Mouse (Mus musculus) ES-E14 (cell line): ENCODE measurements around the gene Sntb2. TPM values are rescaled to one million over a fixed set of nuclear protein-coding genes. Genes with fewer than 3 reads are reported as not detected.

Experiments
- DNase-seq: peaks from one replicate; pipeline ENCODE4 v3.0.0-alpha.2; 2013; ENCODE audit warnings: low read depth, low spot score
- H3K27ac ChIP-seq: 2 replicates; pipeline ENCODE4 v1.5.1; 2012; ENCODE audit warnings: low read depth, mild to moderate bottlenecking, low read length, moderate library complexity, mixed read lengths; ENCODE audit not compliant: poor library complexity, insufficient read depth, severe bottlenecking
- H3K36me3 ChIP-seq: 2 replicates; pipeline ENCODE4 v1.6.1; 2012; ENCODE audit warnings: mild to moderate bottlenecking, low read length, moderate library complexity, mixed read lengths; ENCODE audit not compliant: control insufficient read depth, poor library complexity, insufficient read depth, severe bottlenecking
- H3K4me1 ChIP-seq, 2 experiments: fragments of 150-350 bp in 1 of 2; sonication (generic) in 1 of 2; 2 replicates each; pipeline ENCODE4 v1.6.1; 2012; ENCODE audit warnings: low read length in 2 of 2, mild to moderate bottlenecking in 1 of 2, mixed read lengths in 1 of 2; ENCODE audit not compliant: control insufficient read depth in 2 of 2, insufficient read depth in 2 of 2, poor library complexity in 1 of 2
- H3K4me3 ChIP-seq, 2 experiments: fragments of 150-350 bp in 1 of 2; sonication (generic) in 1 of 2; 2 replicates each; pipeline ENCODE4 v1.5.1; 2012; ENCODE audit warnings: low read length in 2 of 2, low read depth in 1 of 2, mild to moderate bottlenecking in 1 of 2, mixed read lengths in 1 of 2; ENCODE audit not compliant: insufficient read depth in 1 of 2, poor library complexity in 1 of 2, severe bottlenecking in 1 of 2
- H3K9ac ChIP-seq: 2 replicates; pipeline ENCODE4 v1.6.1; 2012; ENCODE audit warnings: low read depth, mild to moderate bottlenecking, low read length, mixed read lengths; ENCODE audit not compliant: poor library complexity, insufficient read depth, severe bottlenecking
- H3K9me3 ChIP-seq: fragments of 150-350 bp; sonication (generic); 2 replicates; pipeline ENCODE4 v1.6.1; 2012; ENCODE audit warnings: low read depth, mild to moderate bottlenecking, low read length; ENCODE audit not compliant: control insufficient read depth, insufficient read depth
- CHD2 ChIP-seq: IDR thresholded peaks from 2 replicates; pipeline ENCODE4 v1.6.1; 2014; ENCODE audit warnings: mild to moderate bottlenecking, low read depth, low read length, inconsistent platforms
- HCFC1 ChIP-seq: IDR thresholded peaks from 2 replicates; pipeline ENCODE4 v1.6.1; 2012; ENCODE audit warnings: low read length, inconsistent platforms, borderline replicate concordance; ENCODE audit not compliant: insufficient read depth
- MAFK ChIP-seq: IDR thresholded peaks from 2 replicates; pipeline ENCODE4 v1.6.1; 2014; ENCODE audit warnings: mild to moderate bottlenecking, low read depth, low read length, inconsistent platforms; ENCODE audit not compliant: insufficient read depth
- ZC3H11A ChIP-seq: IDR thresholded peaks from 2 replicates; pipeline ENCODE4 v1.6.1; 2012; ENCODE audit warnings: low read depth, mild to moderate bottlenecking, inconsistent platforms, low read length, borderline replicate concordance
- ZNF384 ChIP-seq: IDR thresholded peaks from 2 replicates; pipeline ENCODE4 v1.6.1; 2012; ENCODE audit warnings: low read depth, low read length, inconsistent platforms
- in situ Hi-C, 2 experiments: fragments of 600-800 bp; cut with MboI; formaldehyde crosslinking; loops; one replicate each; pipeline ENCODE4 v1.15.1; 2025; ENCODE audit warnings: low sequenced_read_pairs in 2 of 2, inconsistent platforms in 1 of 2; ENCODE audit not compliant: unreplicated experiment in 2 of 2
- total RNA-seq: library from RNA; depleted of rRNA; stranded (reverse); fragments of 300-350 nt; gene quantifications from 2 replicates; pipeline ENCODE4 v1.2.3, GENCODE M21; 2012

The Sntb2 gene
- total RNA-seq, 1 experiment = 32.4 TPM

DNA sequence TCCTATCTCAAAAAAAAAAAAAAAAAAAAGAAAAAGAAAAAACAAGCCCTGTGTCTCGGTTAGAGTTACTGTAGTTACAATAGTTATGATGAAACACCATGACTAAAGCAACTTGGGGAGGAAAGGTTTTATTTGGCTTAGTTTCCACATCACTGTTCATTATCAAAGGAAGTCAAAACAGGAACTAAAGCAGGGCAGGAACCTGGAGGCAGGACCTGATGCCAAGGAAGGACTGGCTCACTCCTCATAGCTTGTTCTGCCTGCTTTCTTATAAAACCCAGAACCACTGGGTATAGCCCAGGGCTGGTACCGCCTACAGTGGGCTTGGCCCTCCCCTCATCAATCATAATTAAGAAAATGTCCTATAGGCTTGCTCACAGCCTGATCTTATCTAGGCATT, 24.1 kb downstream of the Sntb2 start:
- Histone ChIP-seq H3K9me3 (no peaks in the 10 kb centered on the region), H3K9ac (no peak overlapping the region)
- TF ChIP-seq ZNF384 (no peak), CHD2 (no peak), MAFK (no peak), HCFC1 (no peak), ZC3H11A (no peak)

DNA sequence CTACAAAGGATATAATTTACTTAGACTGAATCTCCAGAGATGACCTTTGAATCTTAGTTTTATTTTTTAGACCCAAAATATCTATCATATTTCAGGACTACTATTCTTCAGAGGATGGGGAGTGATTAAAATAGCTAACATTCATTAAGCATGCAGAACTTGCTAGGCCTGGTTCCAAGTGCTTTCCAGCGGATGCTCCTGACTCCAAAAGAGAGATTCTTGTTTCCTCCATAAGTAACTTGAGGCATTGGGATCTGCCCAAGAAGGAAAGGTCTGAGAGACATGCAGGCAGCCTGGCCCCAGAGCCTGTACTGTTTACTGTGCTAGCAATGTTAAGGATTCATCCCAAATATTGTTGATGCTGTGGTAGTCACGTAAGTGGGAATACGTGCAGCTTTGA, 26.8 kb downstream of the Sntb2 start:
- Histone ChIP-seq H3K36me3 (no peaks in the 10 kb centered on the region), H3K4me3 (no peak overlapping the region), H3K4me1 (peaks cover 5 to 20% of the 10 kb centered on the region in 2 experiments), H3K9me3 (no peaks in the 10 kb centered on the region), H3K9ac (no peak overlapping the region; the same call in 1 of the 2 replicates), H3K27ac (peak overlapping the region; percentile 87; the same call in 1 of the 2 replicates)
- DNase-seq = no peak
- no peak for TF ChIP-seq ZNF384
- TF ChIP-seq ZC3H11A = no peak
- TF ChIP-seq HCFC1 = no peak
- no peak for TF ChIP-seq CHD2
- no peak for TF ChIP-seq MAFK
- in situ Hi-C loops = no loop called here

More for the DNA sequence above, 24.1 kb downstream of the Sntb2 start:
- Histone ChIP-seq H3K36me3 (0 out of 2 replicates have a peak, but pooled peaks cover 2% of the 10 kb centered on the region), H3K4me3 (no peak overlapping the region), H3K4me1 (peaks cover 5 to 19% of the 10 kb centered on the region in 2 experiments), H3K27ac (no peak overlapping the region)
- no peak for DNase-seq
- in situ Hi-C loops = no loop called here

DNA sequence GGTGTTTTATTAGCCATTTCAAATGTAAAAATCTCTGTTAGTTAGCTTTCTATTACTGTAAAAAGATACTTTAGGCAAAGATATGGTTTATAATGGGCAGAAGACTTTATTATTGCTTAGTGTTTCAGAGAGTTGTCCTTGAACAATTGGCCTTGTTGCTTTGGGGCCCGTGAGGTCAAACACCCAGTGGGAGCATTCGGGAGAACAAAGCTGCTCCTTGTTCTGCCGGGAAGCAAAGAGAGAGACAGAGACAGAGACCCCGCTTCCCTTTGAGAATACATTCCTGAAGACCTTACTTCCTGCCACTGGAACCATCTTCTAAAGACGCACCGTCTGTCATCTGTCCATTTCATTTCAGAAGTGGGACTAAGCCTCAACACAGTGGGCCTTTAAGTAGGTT, 27.8 kb downstream of the Sntb2 start:
- H3K9ac ChIP-seq = no peak overlapping the region
- peak; percentile 69; the same call in 1 of the 2 replicates for TF ChIP-seq CHD2
- no peak for TF ChIP-seq HCFC1
- H3K36me3 ChIP-seq = no peaks in the 10 kb centered on the region
- peak overlapping the region; percentile 87 for H3K27ac ChIP-seq
- no peak overlapping the region; a peak in 1 of 4 replicates for H3K4me3 ChIP-seq
- H3K4me1 ChIP-seq = peaks cover 5 to 20% of the 10 kb centered on the region in 2 experiments
- H3K9me3 ChIP-seq = no peaks in the 10 kb centered on the region
- DNase-seq = peak; percentile 39
- in situ Hi-C loops = no loop called here

DNA sequence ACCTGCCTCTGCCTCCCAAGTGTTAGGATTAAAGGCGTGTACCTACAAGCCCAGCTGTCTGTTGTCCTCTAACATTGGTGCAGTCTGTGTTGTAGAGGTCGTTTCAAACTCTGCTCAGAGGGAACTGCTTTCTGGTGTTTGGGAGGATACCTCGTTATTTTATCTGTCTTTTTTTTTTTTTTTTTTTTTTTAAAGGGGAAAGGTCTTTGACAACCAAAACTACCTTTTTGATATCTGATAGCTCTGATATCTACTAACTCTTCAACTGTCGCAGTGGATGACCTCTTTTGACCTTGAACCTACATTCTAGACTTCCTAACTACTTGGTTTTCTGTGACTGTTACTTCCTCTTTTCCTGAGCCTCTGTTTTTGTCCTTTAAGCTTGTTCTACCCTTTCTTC, 29.0 kb downstream of the Sntb2 start:
- Histone ChIP-seq H3K36me3 (no peaks in the 10 kb centered on the region; the same call in 1 of the 2 replicates), H3K4me1 (peaks cover 5 to 22% of the 10 kb centered on the region in 2 experiments), H3K27ac (peak overlapping the region; percentile 87; the same call in 1 of the 2 replicates), H3K9me3 (no peaks in the 10 kb centered on the region), H3K9ac (no peak overlapping the region), H3K4me3 (no peak overlapping the region)
- in situ Hi-C loops = no loop called here
- no peak for TF ChIP-seq MAFK
- no peak for TF ChIP-seq ZC3H11A
- no peak for TF ChIP-seq HCFC1
- peak; percentile 20; the same call in 1 of the 2 replicates for TF ChIP-seq CHD2
- peak; percentile 86 for TF ChIP-seq ZNF384
- no peak for DNase-seq

GRCm38 (mm10) chr8:106969964-106970363, 34.4 kb downstream of the Sntb2 start:
- no peak overlapping the region for H3K9ac ChIP-seq
- DNase-seq = no peak
- no peaks in the 10 kb centered on the region for H3K9me3 ChIP-seq
- H3K27ac ChIP-seq = no peak overlapping the region
- H3K4me3 ChIP-seq = no peak overlapping the region
- H3K4me1 ChIP-seq = peaks cover 9 to 19% of the 10 kb centered on the region in 2 experiments
- no peaks in the 10 kb centered on the region; the same call in 1 of the 2 replicates for H3K36me3 ChIP-seq
- in situ Hi-C loops = no loop called here
- no peak for TF ChIP-seq HCFC1
- TF ChIP-seq MAFK = no peak
- TF ChIP-seq CHD2 = no peak
- no peak for TF ChIP-seq ZNF384
- no peak for TF ChIP-seq ZC3H11A
